Mouse (Mus musculus) stomach, embryonic 14.5 days (tissue): Measurements from ENCODE around the gene Zfp202. TPM values are rescaled to one million over a fixed set of nuclear protein-coding genes. Genes with fewer than 3 reads are reported as not detected.

ENCODE experiments used
- ATAC-seq: fragments of 200-750 bp; cut with Nextera tagmentation; 2 replicates; pipeline ENCODE4 v1.8.0; 2017; ENCODE audit warnings: low read depth, moderate TSS enrichment; ENCODE audit not compliant: insufficient number of reproducible peaks, insufficient read depth, low FRiP score
- H3K27ac ChIP-seq: fragments of 300-500 bp; sonication (generic); 2 replicates; pipeline ENCODE4 v1.5.1; 2014; ENCODE audit warnings: mild to moderate bottlenecking, low read length, moderate library complexity, mixed read lengths
- H3K27me3 ChIP-seq: fragments of 300-500 bp; sonication (generic); 2 replicates; pipeline ENCODE4 v1.6.1; 2014; ENCODE audit warnings: low read length, control low read depth, mixed read lengths; ENCODE audit not compliant: control insufficient read depth, insufficient read depth
- H3K36me3 ChIP-seq: fragments of 300-500 bp; sonication (generic); 2 replicates; pipeline ENCODE4 v1.6.1; 2014; ENCODE audit warnings: mild to moderate bottlenecking, control low read depth, low read length, moderate library complexity, mixed read lengths; ENCODE audit not compliant: control insufficient read depth, insufficient read depth
- H3K4me1 ChIP-seq: fragments of 300-500 bp; sonication (generic); 2 replicates; pipeline ENCODE4 v1.6.1; 2014; ENCODE audit warnings: low read length, control low read depth, mixed read lengths; ENCODE audit not compliant: control insufficient read depth, insufficient read depth
- H3K4me2 ChIP-seq: fragments of 300-500 bp; sonication (generic); replicated peaks from 2 replicates; pipeline ENCODE4 v1.6.1; 2014; ENCODE audit warnings: low read depth, low read length, control low read depth
- H3K4me3 ChIP-seq: fragments of 300-500 bp; sonication (generic); 2 replicates; pipeline ENCODE4 v1.5.1; 2014; ENCODE audit warnings: low read depth, low read length, control low read depth
- H3K9ac ChIP-seq: fragments of 300-500 bp; sonication (generic); replicated peaks from 2 replicates; pipeline ENCODE4 v1.6.1; 2014; ENCODE audit warnings: low read depth, mild to moderate bottlenecking, control low read depth, low read length, moderate library complexity, mixed read lengths
- H3K9me3 ChIP-seq: fragments of 300-500 bp; sonication (generic); 2 replicates; pipeline ENCODE4 v1.6.1; 2016; ENCODE audit warnings: low read depth, low read length, control low read depth; ENCODE audit not compliant: control insufficient read depth
- WGBS: fragments of 180-500 bp; shearing (Covaris S2); extraction: QIAGEN DNeasy Blood & Tissue Kit; methylation state at CpG from one replicate; pipeline ENCODE4 v1.1.7; 2014; 5-methylcytosine and 5-hydroxymethylcytosine counted together
- polyA plus RNA-seq: library from polyadenylated mRNA; unstranded; fragments of >200 nt; fragmentation: Nextera tagmentation; extraction: Ambion mirVana; gene quantifications from 2 replicates; pipeline ENCODE4 v1.2.1, GENCODE M21; 2014

Gene Zfp202
- polyA plus RNA-seq, 1 experiment from 2014 or later: 6.6 TPM

GRCm38 (mm10) chr9:40245974-40246665 is 54.0 kb downstream of the Zfp202 start:
- Histone ChIP-seq H3K9me3 (no peaks in the 10 kb centered on the region), H3K4me2 (no peak overlapping the region), H3K36me3 (no peaks in the 10 kb centered on the region), H3K4me3 (no peak overlapping the region), H3K27ac (no peak overlapping the region), H3K27me3 (no peaks in the 10 kb centered on the region), H3K9ac (no peak overlapping the region), H3K4me1 (peaks cover 10% of the 10 kb centered on the region; the same call in 1 of the 2 replicates)
- WGBS: 79% methylated on average over 7 of the region's 7 CpGs
- ATAC-seq: no peak

GRCm38 (mm10) chr9:40246702-40247101 is 54.6 kb downstream of the Zfp202 start:
- 78% methylated on average over 6 of the region's 6 CpGs for WGBS
- Histone ChIP-seq H3K9ac (no peak overlapping the region), H3K4me3 (no peak overlapping the region), H3K4me2 (no peak overlapping the region), H3K4me1 (peaks cover 8% of the 10 kb centered on the region; the same call in 1 of the 2 replicates), H3K36me3 (no peaks in the 10 kb centered on the region), H3K9me3 (no peaks in the 10 kb centered on the region), H3K27me3 (no peaks in the 10 kb centered on the region), H3K27ac (no peak overlapping the region)
- ATAC-seq: no peak

GRCm38 (mm10) chr9:40249106-40249505 is 57.0 kb downstream of the Zfp202 start:
- Histone ChIP-seq H3K27me3 (no peaks in the 10 kb centered on the region), H3K9me3 (no peaks in the 10 kb centered on the region), H3K4me1 (peaks cover 4% of the 10 kb centered on the region; the same call in 1 of the 2 replicates), H3K4me3 (no peak overlapping the region), H3K9ac (no peak overlapping the region), H3K36me3 (no peaks in the 10 kb centered on the region), H3K4me2 (no peak overlapping the region), H3K27ac (no peak overlapping the region)
- no peak for ATAC-seq
- WGBS: 66% methylated on average over 1 of the region's 1 CpGs

- Histone ChIP-seq H3K9me3 (no peaks in the 10 kb centered on the region), H3K4me3 (no peak overlapping the region), H3K4me2 (no peak overlapping the region), H3K4me1 (no peaks in the 10 kb centered on the region), H3K36me3 (no peaks in the 10 kb centered on the region), H3K27ac (no peak overlapping the region), H3K9ac (no peak overlapping the region), H3K27me3 (no peaks in the 10 kb centered on the region)
- WGBS: 46% methylated on average over 3 of the region's 3 CpGs
- no peak for ATAC-seq
Observed at GRCm38 (mm10) chr9:40252459-40252858, 60.3 kb downstream of the Zfp202 start.

Other genes starting within 250 kb of the Zfp202 start
- 0.09 TPM in 1 of 2 replicates, not detected in the other for gene Olfr975, start 240.3 kb upstream of the Zfp202 start, polyA plus RNA-seq
- not detected in 2 replicates for gene Olfr976, start 231.2 kb upstream of the Zfp202 start, polyA plus RNA-seq
- not detected in 2 replicates for gene Olfr978, start 200.2 kb upstream of the Zfp202 start, polyA plus RNA-seq
- gene Olfr979, start 188.9 kb upstream of the Zfp202 start, polyA plus RNA-seq: not detected in 2 replicates
- not detected in 2 replicates for gene Olfr980, start 182.7 kb upstream of the Zfp202 start, polyA plus RNA-seq
- not detected in 2 replicates for gene Olfr981, start 170.9 kb upstream of the Zfp202 start, polyA plus RNA-seq
- gene Olfr982, start 118.5 kb upstream of the Zfp202 start, polyA plus RNA-seq: not detected in 2 replicates
- not detected in 2 replicates for gene Olfr983, start 98.7 kb upstream of the Zfp202 start, polyA plus RNA-seq
- not detected in 2 replicates for gene Olfr984, start 78.1 kb upstream of the Zfp202 start, polyA plus RNA-seq
- gene Olfr985, start 62.1 kb upstream of the Zfp202 start, polyA plus RNA-seq: not detected in 2 replicates
- not detected in 2 replicates for gene Tmem225, start 44.2 kb upstream of the Zfp202 start, polyA plus RNA-seq
- not detected in 2 replicates for gene Olfr986, start 11.4 kb upstream of the Zfp202 start, polyA plus RNA-seq
- 7.9 and 8.0 TPM in 2 replicates for gene Scn3b, start 76.9 kb downstream of the Zfp202 start, polyA plus RNA-seq